Mouse (Mus musculus) neural tube, embryonic 11.5 days (tissue): Measurements from ENCODE around the gene Rad23a. TPM values are rescaled to one million over a fixed set of nuclear protein-coding genes. Genes with fewer than 3 reads are reported as not detected.
A peak's percentile ranks its signal among the peaks of the same experiment; 100 is the strongest.
"Not testable (repeated sequence)": the region's sequence is repeated elsewhere in the genome, so short reads cannot be mapped to it uniquely, and the experiment has no call there.

Source experiments
- ATAC-seq: fragments of 200-750 bp; cut with Nextera tagmentation; 2 replicates; pipeline ENCODE4 v1.8.0; 2017; ENCODE audit warnings: moderate number of reproducible peaks, mild to moderate bottlenecking, moderate TSS enrichment, moderate library complexity; ENCODE audit not compliant: insufficient read depth, low FRiP score, low TSS enrichment
- DNase-seq: peaks from one replicate; pipeline ENCODE4 v3.0.0-alpha.2; 2015; ENCODE audit warnings: low spot score
- H3K27ac ChIP-seq: fragments of 300-500 bp; sonication (generic); 2 replicates; pipeline ENCODE4 v1.5.1; 2014; ENCODE audit warnings: low read depth, mild to moderate bottlenecking, low read length
- H3K27me3 ChIP-seq: fragments of 300-500 bp; sonication (generic); 2 replicates; pipeline ENCODE4 v1.6.1; 2014; ENCODE audit warnings: mild to moderate bottlenecking, low read length, mixed read lengths; ENCODE audit not compliant: control insufficient read depth, insufficient read depth
- H3K36me3 ChIP-seq: fragments of 300-500 bp; sonication (generic); 2 replicates; pipeline ENCODE4 v1.6.1; 2014; ENCODE audit warnings: mild to moderate bottlenecking, low read length, moderate library complexity, mixed read lengths; ENCODE audit not compliant: control insufficient read depth, insufficient read depth
- H3K4me1 ChIP-seq: fragments of 300-500 bp; sonication (generic); 2 replicates; pipeline ENCODE4 v1.6.1; 2014; ENCODE audit warnings: low read length, mixed read lengths; ENCODE audit not compliant: control insufficient read depth, insufficient read depth
- H3K4me2 ChIP-seq: fragments of 300-500 bp; sonication (generic); 2 replicates; pipeline ENCODE4 v1.6.1; 2014; ENCODE audit warnings: low read depth, mild to moderate bottlenecking, moderate library complexity
- H3K4me3 ChIP-seq: fragments of 300-500 bp; sonication (generic); 2 replicates; pipeline ENCODE4 v1.5.1; 2014; ENCODE audit warnings: low read depth, low read length
- H3K9ac ChIP-seq: fragments of 300-500 bp; sonication (generic); 2 replicates; pipeline ENCODE4 v1.6.1; 2014; ENCODE audit warnings: mild to moderate bottlenecking, low read length
- H3K9me3 ChIP-seq: fragments of 300-500 bp; sonication (generic); 2 replicates; pipeline ENCODE4 v1.6.1; 2016; ENCODE audit warnings: low read length; ENCODE audit not compliant: control insufficient read depth
- WGBS: fragments of 180-500 bp; shearing (Covaris S2); extraction: QIAGEN DNeasy Blood & Tissue Kit; methylation state at CpG from one replicate; pipeline ENCODE4 v1.1.7; 2014; 5-methylcytosine and 5-hydroxymethylcytosine counted together
- polyA plus RNA-seq: library from polyadenylated mRNA; unstranded; fragments of >200 nt; fragmentation: Nextera tagmentation; extraction: Ambion mirVana; gene quantifications from 2 replicates; pipeline ENCODE4 v1.2.1, GENCODE M21; 2014

The Rad23a gene
- polyA plus RNA-seq, 1 experiment from 2014 or later: 101 TPM

DNA sequence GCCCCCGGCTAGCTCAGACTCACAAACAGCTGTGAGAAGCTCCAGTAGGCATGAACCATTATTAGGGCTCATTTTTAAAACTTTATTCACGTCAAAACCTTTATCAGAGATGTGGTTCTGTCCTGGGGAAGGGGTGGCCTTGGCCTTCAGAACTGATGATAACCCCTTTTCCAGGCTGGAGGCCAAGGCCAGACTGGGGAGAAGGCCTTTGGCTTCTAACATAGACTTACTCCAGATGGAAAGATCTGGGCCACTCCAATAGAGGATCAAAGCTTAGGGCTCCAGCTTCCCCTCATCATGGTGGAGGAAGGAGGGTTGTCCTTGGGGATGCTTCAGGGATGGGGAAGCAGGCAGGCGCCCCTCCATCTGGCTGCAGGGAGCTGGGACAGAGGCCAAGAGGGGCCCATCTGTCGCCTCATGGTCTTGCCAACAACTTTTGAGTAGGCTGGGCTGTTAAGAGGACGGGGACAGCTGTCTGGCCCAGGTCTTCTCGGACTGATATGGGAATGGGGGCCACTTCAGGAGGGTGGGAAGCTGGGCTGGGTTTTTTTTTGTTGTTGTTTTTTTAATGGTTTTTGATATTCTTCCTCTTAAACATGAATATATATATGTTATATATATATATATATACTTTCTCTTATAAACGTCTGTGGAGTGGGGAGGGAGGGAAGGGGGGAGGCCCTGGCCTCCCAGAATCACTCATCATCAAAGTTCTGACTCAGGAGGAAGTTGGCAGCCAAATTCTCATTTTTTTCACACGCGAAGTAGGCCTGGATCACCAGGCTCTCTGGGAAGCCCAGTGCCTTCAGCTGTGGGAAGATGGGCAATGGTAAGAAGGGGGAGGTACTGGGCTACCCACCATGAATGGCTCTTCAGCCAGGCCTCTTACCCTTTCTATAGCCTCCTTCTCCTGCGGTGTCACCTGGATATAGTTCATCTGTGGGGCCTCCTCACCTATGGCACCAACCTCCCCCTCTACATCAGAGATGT is 5.3 kb downstream of the Rad23a start:
- 87% methylated on average over 10 of the region's 10 CpGs for WGBS
- H3K27me3 ChIP-seq: no peaks in the 10 kb centered on the region
- peaks cover 9% of the 10 kb centered on the region for H3K36me3 ChIP-seq
- no peak overlapping the region for H3K9ac ChIP-seq
- no peaks in the 10 kb centered on the region for H3K9me3 ChIP-seq
- H3K4me1 ChIP-seq: peaks cover 12% of the 10 kb centered on the region
- DNase-seq (no peak), ATAC-seq (no peak)
- no peak overlapping the region for H3K4me3 ChIP-seq
- H3K27ac ChIP-seq: no peak overlapping the region
- H3K4me2 ChIP-seq: no peak overlapping the region

DNA sequence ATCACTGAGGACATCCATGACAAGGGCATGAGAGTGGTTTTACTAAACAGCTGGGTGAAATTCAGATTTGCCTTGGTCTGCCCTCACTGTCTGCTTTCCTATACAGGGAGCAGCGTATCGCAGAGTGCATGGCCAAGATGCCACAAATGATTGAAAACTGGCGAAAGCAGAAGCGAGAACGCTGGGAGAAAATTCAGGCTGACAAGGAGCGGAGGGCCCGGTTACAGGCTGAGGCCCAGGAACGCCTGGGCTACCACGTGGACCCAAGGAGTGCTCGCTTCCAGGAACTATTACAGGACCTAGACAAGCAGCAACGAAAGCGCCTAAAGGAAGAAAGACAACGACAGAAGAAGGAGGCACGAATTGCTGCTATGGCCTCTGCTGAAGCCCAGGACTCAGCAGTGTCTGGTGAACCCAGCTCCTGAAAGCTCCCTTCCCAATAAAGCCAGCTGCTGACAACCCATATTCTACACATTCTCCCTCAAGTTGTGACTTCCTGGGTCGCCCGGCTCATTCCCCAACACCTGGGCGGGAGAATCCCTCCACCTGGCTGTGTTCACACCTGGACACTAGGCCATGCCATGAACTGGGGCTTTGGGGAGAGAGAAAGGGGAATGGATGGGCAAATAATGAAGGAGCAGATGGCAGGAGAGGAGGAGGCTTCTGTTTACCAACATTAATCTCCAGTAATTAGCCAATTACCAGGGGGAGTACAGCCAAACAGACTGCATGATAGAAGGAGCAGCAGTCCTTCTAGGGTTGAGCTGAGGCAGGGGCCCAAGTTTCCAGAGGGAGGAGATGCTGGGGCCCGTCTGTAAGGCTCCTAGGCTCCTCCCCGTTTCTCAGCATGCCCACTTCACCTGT is 6.2 kb downstream of the Rad23a start:
- Histone ChIP-seq H3K4me2 (no peak overlapping the region), H3K9me3 (no peaks in the 10 kb centered on the region), H3K4me1 (peaks cover 11% of the 10 kb centered on the region), H3K9ac (no peak overlapping the region), H3K27ac (no peak overlapping the region), H3K36me3 (peaks cover 9% of the 10 kb centered on the region), H3K4me3 (no peak overlapping the region), H3K27me3 (no peaks in the 10 kb centered on the region)
- WGBS: 89% methylated on average over 19 of the region's 19 CpGs
- DNase-seq (no peak), ATAC-seq (no peak)

DNA sequence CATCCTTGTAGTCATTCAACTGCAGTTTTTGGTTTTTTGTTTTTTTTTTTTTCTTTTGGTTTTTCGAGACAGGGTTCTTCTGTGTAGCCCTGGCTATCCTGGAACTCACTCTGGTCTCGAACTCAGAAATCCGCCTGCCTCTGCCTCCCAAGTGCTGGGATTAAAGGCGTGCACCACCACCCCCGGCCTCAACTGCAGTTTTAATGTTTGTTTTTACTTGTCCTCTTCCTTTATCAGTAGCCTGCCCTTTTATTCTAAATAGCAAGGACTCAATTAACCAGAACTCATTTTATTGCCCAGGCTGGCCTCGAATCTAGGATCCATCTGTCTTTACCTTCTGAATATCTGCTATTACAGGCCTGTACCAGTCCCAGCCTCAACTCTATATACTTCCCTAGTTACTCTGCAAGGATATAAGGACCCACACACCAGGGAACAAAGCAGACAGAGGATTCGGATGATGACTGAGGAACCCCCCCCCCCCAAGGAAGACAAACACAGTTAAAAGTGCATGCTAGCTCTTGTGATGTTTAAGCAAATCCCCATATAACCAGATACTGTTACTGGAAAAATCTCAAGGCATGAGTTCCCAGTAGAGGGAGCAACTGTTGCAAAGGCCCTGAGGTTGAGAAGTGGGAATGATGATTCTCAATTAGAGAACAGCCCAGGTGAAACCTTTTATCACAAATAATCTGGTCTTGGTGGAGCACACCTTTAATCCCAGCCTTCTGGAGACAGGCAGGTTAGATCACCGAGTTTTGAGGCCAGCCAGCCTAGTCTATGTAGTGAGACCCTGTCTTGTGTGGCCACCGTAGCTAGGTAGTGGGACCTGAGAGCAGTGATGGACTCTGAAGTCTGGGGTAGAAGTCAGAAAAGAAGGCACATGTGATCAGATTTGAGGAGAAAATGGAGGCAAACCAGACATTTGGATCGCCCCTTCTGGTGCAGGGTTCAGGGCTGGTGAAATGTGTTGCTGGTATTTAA is 7.4 kb downstream of the Rad23a start:
- WGBS: 70% methylated on average over 10 of the region's 10 CpGs
- peak overlapping the region; percentile 95 for H3K4me3 ChIP-seq

DNA sequence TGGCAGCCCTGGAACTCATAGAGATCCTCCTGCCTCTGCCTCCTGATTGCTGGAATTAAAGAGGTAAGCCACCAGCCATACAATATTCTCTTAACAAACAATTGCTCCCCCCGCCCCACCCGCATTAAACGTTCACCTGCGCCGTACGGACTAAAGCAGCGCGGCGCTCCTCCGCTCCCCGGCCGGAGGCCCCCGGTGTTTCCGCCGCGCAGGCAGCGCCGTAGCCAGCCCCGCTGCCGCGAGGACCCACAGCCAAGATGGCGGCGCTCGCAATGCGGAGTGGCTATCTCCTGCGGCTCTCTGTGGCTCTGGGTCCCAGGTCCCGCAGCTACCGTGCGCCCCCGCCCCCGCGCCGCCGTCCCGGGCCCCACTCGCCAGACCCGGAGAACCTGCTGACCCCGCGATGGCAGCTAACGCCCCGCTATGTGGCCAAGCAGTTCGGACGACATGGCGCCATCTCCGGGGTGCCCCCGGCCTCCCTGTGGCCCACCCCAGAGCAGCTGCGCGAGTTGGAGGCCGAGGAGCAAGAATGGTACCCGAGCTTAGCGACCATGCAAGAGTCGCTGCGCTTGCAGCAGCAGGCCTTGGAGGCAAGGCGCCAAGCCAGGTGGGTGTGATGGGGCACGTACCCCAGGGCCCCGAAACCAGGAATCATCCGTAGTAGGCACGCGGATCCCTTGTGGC is 8.3 kb downstream of the Rad23a start:
- Histone ChIP-seq H3K4me1 (peaks cover 6% of the 10 kb centered on the region), H3K9me3 (no peaks in the 10 kb centered on the region), H3K4me2 (peak overlapping the region; percentile 63), H3K27me3 (no peaks in the 10 kb centered on the region), H3K4me3 (peak overlapping the region; percentile 95), H3K36me3 (peaks cover 6% of the 10 kb centered on the region), H3K9ac (peak overlapping the region; percentile 99), H3K27ac (peak overlapping the region; percentile 93)
- WGBS: 2% methylated on average over 58 of the region's 59 CpGs
- ATAC-seq: peak; percentile 83
- DNase-seq: peak; percentile 85

More for the DNA sequence above, 7.4 kb downstream of the Rad23a start:
- no peak for ATAC-seq
- peak overlapping the region; percentile 93 for H3K27ac ChIP-seq
- no peaks in the 10 kb centered on the region for H3K27me3 ChIP-seq
- H3K4me1 ChIP-seq: peaks cover 10% of the 10 kb centered on the region
- H3K9ac ChIP-seq: peak overlapping the region; percentile 99
- no peak for DNase-seq
- H3K36me3 ChIP-seq: peaks cover 9% of the 10 kb centered on the region
- no peaks in the 10 kb centered on the region for H3K9me3 ChIP-seq
- peak overlapping the region; percentile 63 for H3K4me2 ChIP-seq

DNA sequence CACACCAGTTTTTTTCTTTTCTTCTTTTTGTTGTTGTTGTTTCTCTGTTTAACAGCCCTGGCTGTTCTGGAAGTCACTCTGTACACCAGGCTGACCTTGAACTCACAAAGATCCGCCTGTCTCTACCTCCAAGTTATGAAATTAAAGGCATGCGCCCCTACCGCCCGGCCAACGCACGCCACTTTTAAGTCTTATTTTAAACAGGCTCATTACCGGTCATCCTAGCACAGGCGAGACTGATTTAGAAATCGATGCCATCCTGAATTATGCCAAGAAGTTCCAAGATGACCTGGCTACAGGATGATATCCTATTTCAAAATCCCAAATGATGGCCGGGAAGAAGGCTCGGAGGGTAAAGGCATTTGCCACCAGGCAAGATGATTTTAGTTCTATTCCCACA is 9.0 kb downstream of the Rad23a start, which contains the start of gene Gadd45gip1:
Gadd45gip1 (plus strand) TSS at position 33 of the 400 bp plus-strand sequence.
- DNase-seq (no peak), ATAC-seq (no peak)
- Histone ChIP-seq H3K4me1 (peaks cover 6% of the 10 kb centered on the region), H3K36me3 (peaks cover 3% of the 10 kb centered on the region; the same call in 1 of the 2 replicates), H3K4me3 (peak within 1 kb of the TSS; percentile 95), H3K9me3 (no peaks in the 10 kb centered on the region), H3K4me2 (peak within 1 kb of the TSS; percentile 63), H3K9ac (peak within 1 kb of the TSS; percentile 99), H3K27ac (peak within 1 kb of the TSS; percentile 93), H3K27me3 (no peaks in the 10 kb centered on the region)
- 85% methylated on average over 11 of the region's 11 CpGs for WGBS

DNA sequence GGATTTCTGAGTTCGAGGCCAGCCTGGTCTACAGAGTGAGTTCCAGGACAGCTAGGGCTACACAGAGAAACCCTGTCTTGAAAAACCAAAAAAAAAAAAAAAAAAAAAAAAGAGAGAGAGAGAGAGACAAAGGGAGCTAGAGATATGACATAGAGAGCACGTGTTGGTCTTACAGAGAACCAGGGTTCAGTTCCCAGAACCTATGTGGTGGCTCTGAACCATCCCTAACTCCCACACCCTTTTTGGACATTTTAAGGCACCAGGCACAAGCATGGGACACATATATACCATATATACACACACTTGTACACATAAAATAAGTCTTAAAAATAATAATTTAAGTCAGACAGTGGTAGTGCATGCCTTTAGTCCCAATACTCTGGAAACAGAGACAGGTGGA is 13.9 kb downstream of the Rad23a start:
- not testable (repeated sequence) for H3K27ac ChIP-seq, H3K4me1 ChIP-seq, H3K27me3 ChIP-seq, DNase-seq, ATAC-seq, H3K9me3 ChIP-seq, H3K9ac ChIP-seq, H3K36me3 ChIP-seq, H3K4me2 ChIP-seq, H3K4me3 ChIP-seq
- WGBS: 87% methylated on average over 2 of the region's 2 CpGs

DNA sequence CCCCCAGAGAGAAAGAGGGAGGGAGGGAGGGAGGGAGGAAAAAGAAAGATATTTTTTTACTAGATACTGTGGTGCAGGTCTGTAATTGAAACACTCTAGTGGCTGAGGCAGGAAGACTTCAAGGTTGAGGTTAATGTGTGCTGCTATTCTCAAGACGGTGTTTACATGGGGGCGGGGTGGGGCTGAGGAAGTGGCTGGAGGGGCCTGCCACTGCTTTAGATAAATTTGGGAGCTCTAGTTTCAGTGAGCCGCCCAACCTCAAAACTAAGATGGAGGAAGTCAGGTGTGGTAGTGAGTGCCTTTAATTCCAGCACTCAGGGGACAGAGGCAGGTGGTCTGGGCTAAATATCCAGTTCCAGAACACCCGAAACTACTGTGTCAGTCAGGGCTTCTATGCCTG is 14.8 kb downstream of the Rad23a start:
- no peaks in the 10 kb centered on the region for H3K36me3 ChIP-seq
- no peak overlapping the region for H3K27ac ChIP-seq
- 65% methylated on average over 4 of the region's 4 CpGs for WGBS
- H3K4me2 ChIP-seq: no peak overlapping the region
- H3K4me1 ChIP-seq: 0 out of 2 replicates have a peak, but pooled peaks cover 3% of the 10 kb centered on the region
- DNase-seq (no peak), ATAC-seq (no peak)
- no peak overlapping the region for H3K9ac ChIP-seq
- peaks cover 3% of the 10 kb centered on the region; the same call in 1 of the 2 replicates for H3K27me3 ChIP-seq
- no peaks in the 10 kb centered on the region for H3K9me3 ChIP-seq
- H3K4me3 ChIP-seq: no peak overlapping the region
